Mouse (Mus musculus): Measurements from ENCODE around the gene Ntng2. TPM values are rescaled to one million over a fixed set of nuclear protein-coding genes. Genes with fewer than 3 reads are reported as not detected.
A peak's percentile ranks its signal among the peaks of the same experiment; 100 is the strongest.

Gene Ntng2
- polyA plus RNA-seq, 1 experiment from 2014 or later = 14.6 TPM

- H3K27ac ChIP-seq = no peak overlapping the region
- no peak overlapping the region for H3K9ac ChIP-seq
- no peak overlapping the region for H3K4me2 ChIP-seq
- no peak overlapping the region for H3K4me3 ChIP-seq
- H3K27me3 ChIP-seq (replicated peaks) = no peaks in the 10 kb centered on the region
- H3K4me1 ChIP-seq = peaks cover 9% of the 10 kb centered on the region; the same call in 1 of the 2 replicates
- H3K36me3 ChIP-seq (replicated peaks) = no peaks in the 10 kb centered on the region
- no peak for ATAC-seq (replicated peaks)
- whole genome bisulfite sequencing = 73% methylated on average over 4 of the region's 4 CpGs
- H3K9me3 ChIP-seq = no peaks in the 10 kb centered on the region
Observed at GRCm38 (mm10) chr2:29234002-29234401, 18.8 kb downstream of the Ntng2 start.

- 0 out of 2 replicates have a peak, but pooled peaks have one; percentile 24 for ATAC-seq (replicated peaks)
- H3K4me2 ChIP-seq = no peak overlapping the region
- H3K36me3 ChIP-seq (replicated peaks) = no peaks in the 10 kb centered on the region
- H3K27me3 ChIP-seq (replicated peaks) = no peaks in the 10 kb centered on the region
- H3K4me3 ChIP-seq = no peak overlapping the region
- H3K9ac ChIP-seq = no peak overlapping the region
- peak overlapping the region; percentile 39 for H3K27ac ChIP-seq
- H3K9me3 ChIP-seq = no peaks in the 10 kb centered on the region
- 59% methylated on average over 9 of the region's 9 CpGs for WGBS
- H3K4me1 ChIP-seq = peaks cover 9% of the 10 kb centered on the region; the same call in 1 of the 2 replicates
Observed at GRCm38 (mm10) chr2:29230191-29230835, 22.5 kb downstream of the Ntng2 start.

- peaks cover 5% of the 10 kb centered on the region; the same call in 1 of the 2 replicates for H3K4me1 ChIP-seq
- no peak overlapping the region for H3K4me2 ChIP-seq
- no peaks in the 10 kb centered on the region for H3K27me3 ChIP-seq (replicated peaks)
- no peak overlapping the region for H3K9ac ChIP-seq
- no peak overlapping the region for H3K27ac ChIP-seq
- 63% methylated on average over 4 of the region's 4 CpGs for WGBS
- H3K4me3 ChIP-seq = no peak overlapping the region
- no peaks in the 10 kb centered on the region for H3K9me3 ChIP-seq
- ATAC-seq (replicated peaks) = no peak
- H3K36me3 ChIP-seq (replicated peaks) = no peaks in the 10 kb centered on the region
Observed at GRCm38 (mm10) chr2:29226671-29227070, 26.1 kb downstream of the Ntng2 start.

GRCm38 (mm10) chr2:29223591-29224262, 29.1 kb downstream of the Ntng2 start:
- WGBS = 54% methylated on average over 7 of the region's 7 CpGs
- no peaks in the 10 kb centered on the region for H3K27me3 ChIP-seq (replicated peaks)
- H3K4me3 ChIP-seq = no peak overlapping the region
- H3K9ac ChIP-seq = no peak overlapping the region
- no peaks in the 10 kb centered on the region for H3K9me3 ChIP-seq
- H3K27ac ChIP-seq = no peak overlapping the region
- ATAC-seq (replicated peaks) = no peak
- H3K36me3 ChIP-seq (replicated peaks) = no peaks in the 10 kb centered on the region
- no peak overlapping the region for H3K4me2 ChIP-seq
- no peaks in the 10 kb centered on the region; the same call in 1 of the 2 replicates for H3K4me1 ChIP-seq

- no peak overlapping the region for H3K9ac ChIP-seq
- 8% methylated on average over 4 of the region's 4 CpGs for WGBS
- ATAC-seq (replicated peaks) = no peak
- no peaks in the 10 kb centered on the region for H3K27me3 ChIP-seq (replicated peaks)
- H3K9me3 ChIP-seq = no peaks in the 10 kb centered on the region
- H3K4me2 ChIP-seq = no peak overlapping the region
- no peaks in the 10 kb centered on the region for H3K36me3 ChIP-seq (replicated peaks)
- 0 out of 2 replicates have a peak, but pooled peaks cover 3% of the 10 kb centered on the region for H3K4me1 ChIP-seq
- H3K4me3 ChIP-seq = no peak overlapping the region
- no peak overlapping the region for H3K27ac ChIP-seq
Observed at GRCm38 (mm10) chr2:29222302-29222701, 30.5 kb downstream of the Ntng2 start.

GRCm38 (mm10) chr2:29218831-29219230, 34.0 kb downstream of the Ntng2 start:
- no peak overlapping the region for H3K9ac ChIP-seq
- no peak overlapping the region for H3K4me3 ChIP-seq
- H3K4me1 ChIP-seq = 0 out of 2 replicates have a peak, but pooled peaks cover 3% of the 10 kb centered on the region
- H3K27me3 ChIP-seq (replicated peaks) = no peaks in the 10 kb centered on the region
- H3K4me2 ChIP-seq = no peak overlapping the region
- H3K9me3 ChIP-seq = no peaks in the 10 kb centered on the region
- no peak for ATAC-seq (replicated peaks)
- no peak overlapping the region for H3K27ac ChIP-seq
- 94% methylated on average over 5 of the region's 5 CpGs for WGBS
- H3K36me3 ChIP-seq (replicated peaks) = no peaks in the 10 kb centered on the region

- no peaks in the 10 kb centered on the region for H3K36me3 ChIP-seq (replicated peaks)
- 0 out of 2 replicates have a peak, but pooled peaks cover 3% of the 10 kb centered on the region for H3K4me1 ChIP-seq
- no peak overlapping the region for H3K4me2 ChIP-seq
- no peak overlapping the region for H3K9ac ChIP-seq
- no peaks in the 10 kb centered on the region for H3K27me3 ChIP-seq (replicated peaks)
- ATAC-seq (replicated peaks) = peak; percentile 54; the same call in 1 of the 2 replicates
- no peaks in the 10 kb centered on the region for H3K9me3 ChIP-seq
- WGBS = 65% methylated on average over 10 of the region's 10 CpGs
- H3K4me3 ChIP-seq = no peak overlapping the region
- no peak overlapping the region for H3K27ac ChIP-seq
Observed at GRCm38 (mm10) chr2:29217897-29218296, 34.9 kb downstream of the Ntng2 start.

- H3K4me3 ChIP-seq = no peak overlapping the region
- no peaks in the 10 kb centered on the region for H3K9me3 ChIP-seq
- no peak overlapping the region for H3K4me2 ChIP-seq
- H3K27ac ChIP-seq = no peak overlapping the region
- no peak for ATAC-seq (replicated peaks)
- H3K36me3 ChIP-seq (replicated peaks) = no peaks in the 10 kb centered on the region
- WGBS = 76% methylated on average over 5 of the region's 5 CpGs
- H3K4me1 ChIP-seq = 0 out of 2 replicates have a peak, but pooled peaks cover 3% of the 10 kb centered on the region
- H3K27me3 ChIP-seq (replicated peaks) = no peaks in the 10 kb centered on the region
- no peak overlapping the region for H3K9ac ChIP-seq
Observed at GRCm38 (mm10) chr2:29217042-29217441, 35.8 kb downstream of the Ntng2 start.

- no peak overlapping the region for H3K4me3 ChIP-seq
- no peaks in the 10 kb centered on the region for H3K9me3 ChIP-seq
- H3K27me3 ChIP-seq (replicated peaks) = no peaks in the 10 kb centered on the region
- 0 out of 2 replicates have a peak, but pooled peaks cover 3% of the 10 kb centered on the region for H3K4me1 ChIP-seq
- WGBS = 48% methylated on average over 8 of the region's 8 CpGs
- H3K27ac ChIP-seq = no peak overlapping the region
- H3K36me3 ChIP-seq (replicated peaks) = no peaks in the 10 kb centered on the region
- no peak overlapping the region for H3K4me2 ChIP-seq
- H3K9ac ChIP-seq = no peak overlapping the region
- ATAC-seq (replicated peaks) = no peak
Observed at GRCm38 (mm10) chr2:29216286-29217012, 36.4 kb downstream of the Ntng2 start.

- Histone ChIP-seq H3K27me3 (replicated peaks) (no peaks in the 10 kb centered on the region), H3K36me3 (replicated peaks) (no peaks in the 10 kb centered on the region), H3K4me2 (no peak overlapping the region), H3K9ac (no peak overlapping the region), H3K4me3 (no peak overlapping the region), H3K9me3 (no peaks in the 10 kb centered on the region), H3K4me1 (peaks cover 15% of the 10 kb centered on the region; the same call in 1 of the 2 replicates), H3K27ac (0 out of 2 replicates have a peak overlapping the region, but pooled peaks have one; percentile 11)
- 35% methylated on average over 8 of the region's 8 CpGs for WGBS
- ATAC-seq (replicated peaks) = peak; percentile 59; the same call in 1 of the 2 replicates
Observed at GRCm38 (mm10) chr2:29206156-29206555, 46.6 kb downstream of the Ntng2 start.

GRCm38 (mm10) chr2:29201223-29201955, 51.4 kb downstream of the Ntng2 start:
- no peaks in the 10 kb centered on the region for H3K36me3 ChIP-seq (replicated peaks)
- H3K27ac ChIP-seq = peak overlapping the region; percentile 38; the same call in 1 of the 2 replicates
- no peak overlapping the region for H3K4me3 ChIP-seq
- no peak overlapping the region for H3K9ac ChIP-seq
- ATAC-seq (replicated peaks) = 0 out of 2 replicates have a peak, but pooled peaks have one; percentile 40
- H3K9me3 ChIP-seq = no peaks in the 10 kb centered on the region
- H3K4me1 ChIP-seq = peaks cover 22% of the 10 kb centered on the region; the same call in 1 of the 2 replicates
- WGBS = 31% methylated on average over 11 of the region's 11 CpGs
- H3K4me2 ChIP-seq = no peak overlapping the region
- peaks cover 3% of the 10 kb centered on the region; the same call in 1 of the 2 replicates for H3K27me3 ChIP-seq (replicated peaks)

All from midbrain, embryonic 15.5 days (tissue).